Mouse (Mus musculus) hindbrain, postnatal 0 days (tissue): Measurements from ENCODE around the gene Dusp3. TPM values are rescaled to one million over a fixed set of nuclear protein-coding genes. Genes with fewer than 3 reads are reported as not detected.

ENCODE experiments used
- ATAC-seq: fragments of 200-750 bp; cut with Nextera tagmentation; 2 replicates; pipeline ENCODE4 v1.8.0; 2017; ENCODE audit warnings: mild to moderate bottlenecking, moderate TSS enrichment, moderate library complexity
- DNase-seq: peaks from one replicate; pipeline ENCODE4 v3.0.0-alpha.2; 2015; ENCODE audit warnings: low spot score
- H3K27ac ChIP-seq: fragments of 300-500 bp; sonication (generic); 2 replicates; pipeline ENCODE4 v1.5.1; 2014; ENCODE audit warnings: mild to moderate bottlenecking
- H3K27me3 ChIP-seq: fragments of 300-500 bp; sonication (generic); 2 replicates; pipeline ENCODE4 v1.6.1; 2014; ENCODE audit warnings: low read length, mixed read lengths; ENCODE audit not compliant: insufficient read depth
- H3K36me3 ChIP-seq: fragments of 300-500 bp; sonication (generic); 2 replicates; pipeline ENCODE4 v1.6.1; 2014; ENCODE audit warnings: low read length, mixed read lengths; ENCODE audit not compliant: insufficient read depth
- H3K4me1 ChIP-seq: fragments of 300-500 bp; sonication (generic); 2 replicates; pipeline ENCODE4 v1.6.1; 2014; ENCODE audit warnings: antibody characterized with exemption, low read length, mixed read lengths; ENCODE audit not compliant: insufficient read depth
- H3K4me2 ChIP-seq: fragments of 300-500 bp; sonication (generic); 2 replicates; pipeline ENCODE4 v1.6.1; 2014; ENCODE audit warnings: low read depth, mild to moderate bottlenecking, low read length, moderate library complexity, mixed read lengths
- H3K4me3 ChIP-seq: fragments of 300-500 bp; sonication (generic); 2 replicates; pipeline ENCODE4 v1.5.1; 2014; ENCODE audit warnings: low read length
- H3K9ac ChIP-seq: fragments of 300-500 bp; sonication (generic); replicated peaks from 2 replicates; pipeline ENCODE4 v1.6.1; 2014; ENCODE audit warnings: mild to moderate bottlenecking, low read length, moderate library complexity, mixed read lengths
- H3K9me3 ChIP-seq: fragments of 300-500 bp; sonication (generic); 2 replicates; pipeline ENCODE4 v1.6.1; 2016; ENCODE audit warnings: low read length, mixed read lengths
- CTCF ChIP-seq: IDR thresholded peaks from 2 replicates; pipeline ENCODE4 v1.5.1; 2016; ENCODE audit warnings: antibody characterized with exemption, control low read depth, low read depth
- WGBS: fragments of 180-500 bp; shearing (Covaris S2); extraction: QIAGEN DNeasy Blood & Tissue Kit; methylation state at CpG from one replicate; pipeline ENCODE4 v1.1.7; 2014; 5-methylcytosine and 5-hydroxymethylcytosine counted together
- polyA plus RNA-seq: library from polyadenylated mRNA; unstranded; fragments of >200 nt; fragmentation: Nextera tagmentation; extraction: Ambion mirVana; gene quantifications from 2 replicates; pipeline ENCODE4 v1.2.1, GENCODE M21; 2015
- total RNA-seq: library from RNA; depleted of rRNA; stranded (reverse); fragments of >200 nt; gene quantifications from 2 replicates; pipeline ENCODE4 v1.2.3, GENCODE M21; 2014

The Dusp3 gene
- total and polyA plus RNA-seq, 2 experiments from 2014 or later, result 44.7 to 52.0 TPM

DNA sequence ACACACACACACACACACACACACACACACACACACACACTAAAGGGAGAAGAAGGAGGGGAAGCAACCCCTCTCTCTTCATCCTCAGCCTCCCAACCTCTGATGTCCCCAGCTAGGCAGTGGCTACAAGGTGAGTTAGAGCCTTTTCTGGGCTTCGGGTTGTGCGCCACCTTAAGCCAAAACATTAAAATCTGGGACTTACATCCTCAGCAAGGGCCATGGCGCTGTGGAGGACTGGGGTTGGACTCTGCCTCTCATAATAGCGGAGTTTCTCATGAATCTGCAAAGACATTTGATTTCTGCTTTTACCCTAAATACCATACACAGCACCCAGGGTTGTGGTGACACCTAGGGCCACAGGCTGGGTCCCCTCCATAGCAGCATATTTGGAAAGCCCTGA, 38.1 kb upstream of the Dusp3 start:
- no peak for DNase-seq
- Histone ChIP-seq H3K4me1 (peaks cover 4% of the 10 kb centered on the region; the same call in 1 of the 2 replicates), H3K27ac (no peak overlapping the region), H3K9me3 (no peaks in the 10 kb centered on the region), H3K4me2 (peak overlapping the region; percentile 79), H3K36me3 (peaks cover 5% of the 10 kb centered on the region), H3K9ac (no peak overlapping the region; the same call in 1 of the 2 replicates), H3K27me3 (no peaks in the 10 kb centered on the region), H3K4me3 (peak overlapping the region; percentile 68; the same call in 1 of the 2 replicates)
- ATAC-seq, result no peak
- no peak for TF ChIP-seq CTCF
- 83% methylated on average over 4 of the region's 4 CpGs for WGBS

DNA sequence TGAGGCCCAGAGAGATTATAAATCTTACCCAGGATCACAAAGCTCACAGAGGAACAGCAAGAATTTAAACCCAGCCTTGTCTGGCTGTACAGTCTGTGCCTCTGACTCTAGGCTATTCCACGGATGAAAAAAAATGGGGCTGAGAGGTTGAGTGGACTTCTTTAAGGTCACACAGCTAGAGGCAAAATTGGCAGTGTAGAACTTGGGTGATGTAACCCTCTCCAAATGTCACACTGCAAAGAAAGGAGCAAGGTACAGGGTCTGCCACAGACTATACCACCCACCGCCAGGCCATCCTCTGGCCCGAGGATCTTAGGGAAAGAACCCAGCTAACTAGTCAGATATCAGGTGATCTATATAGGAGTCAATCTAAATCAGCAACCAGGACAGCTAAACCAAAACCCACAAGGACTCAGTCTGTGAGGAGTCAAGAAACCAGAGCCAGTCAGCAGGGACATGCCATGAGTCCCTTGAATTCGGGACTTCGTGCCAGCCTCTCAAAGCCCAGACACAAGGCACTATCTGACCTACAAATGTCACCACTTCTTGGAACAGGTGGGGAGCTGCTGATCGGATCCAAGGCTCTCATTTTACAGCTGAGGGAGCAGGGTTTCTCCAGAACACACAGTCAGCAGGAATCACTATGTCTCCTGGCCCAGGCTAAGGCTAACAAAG, 37.4 kb upstream of the Dusp3 start:
- Histone ChIP-seq H3K4me1 (peaks cover 4% of the 10 kb centered on the region; the same call in 1 of the 2 replicates), H3K4me2 (peak overlapping the region; percentile 79), H3K4me3 (no peak overlapping the region), H3K36me3 (peaks cover 5% of the 10 kb centered on the region), H3K27me3 (no peaks in the 10 kb centered on the region), H3K9me3 (no peaks in the 10 kb centered on the region), H3K9ac (no peak overlapping the region), H3K27ac (no peak overlapping the region)
- TF ChIP-seq CTCF, result no peak
- WGBS, result 74% methylated on average over 6 of the region's 6 CpGs
- ATAC-seq (no peak), DNase-seq (no peak)

DNA sequence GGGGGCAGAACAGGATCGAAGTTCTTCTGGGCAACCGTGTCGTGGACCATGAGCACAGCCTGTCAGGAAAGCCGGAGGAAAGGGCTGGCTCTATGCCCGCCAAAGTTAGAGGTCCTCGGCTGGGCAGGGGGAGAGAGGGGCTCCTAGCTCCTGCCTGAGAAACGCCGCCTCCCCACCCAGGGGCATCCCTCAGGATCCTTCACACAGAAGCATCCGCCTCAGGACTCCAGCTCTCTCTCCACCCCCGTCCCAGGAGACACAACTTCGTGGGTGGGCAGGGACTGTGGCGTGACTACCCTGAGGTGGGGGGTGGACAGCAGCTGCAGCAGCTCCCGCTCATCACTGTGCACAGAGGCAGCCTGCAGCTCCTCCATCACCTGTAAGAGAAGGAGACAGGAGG, 36.6 kb upstream of the Dusp3 start:
- H3K36me3 ChIP-seq, result peaks cover 5% of the 10 kb centered on the region
- no peak for TF ChIP-seq CTCF
- H3K27ac ChIP-seq, result no peak overlapping the region
- 64% methylated on average over 13 of the region's 13 CpGs for WGBS
- peaks cover 4% of the 10 kb centered on the region; the same call in 1 of the 2 replicates for H3K4me1 ChIP-seq
- no peak overlapping the region for H3K4me2 ChIP-seq
- DNase-seq, result no peak
- no peak overlapping the region for H3K9ac ChIP-seq
- no peaks in the 10 kb centered on the region for H3K9me3 ChIP-seq
- no peak for ATAC-seq
- no peaks in the 10 kb centered on the region for H3K27me3 ChIP-seq
- no peak overlapping the region for H3K4me3 ChIP-seq

DNA sequence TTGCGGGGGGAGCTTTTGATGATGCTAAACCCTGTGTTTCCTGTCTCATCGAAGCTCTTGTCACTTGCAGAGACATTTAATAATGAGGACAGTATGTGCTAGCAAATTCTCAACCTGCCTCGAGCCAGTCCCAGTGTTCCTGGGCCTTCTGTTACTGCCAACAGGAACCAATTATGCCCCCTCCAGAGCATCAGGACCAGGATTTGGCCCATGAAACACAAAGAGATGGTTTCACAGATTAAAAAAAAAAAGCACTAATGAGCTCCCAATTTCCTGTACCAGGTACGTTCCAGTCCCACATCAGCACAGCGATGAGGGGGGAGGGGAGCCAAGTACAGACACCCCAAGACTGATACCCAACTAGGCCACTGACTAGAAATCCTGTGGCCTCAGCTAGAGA, 34.4 kb upstream of the Dusp3 start:
- WGBS, result 69% methylated on average over 5 of the region's 5 CpGs
- H3K4me3 ChIP-seq, result no peak overlapping the region
- no peak overlapping the region for H3K4me2 ChIP-seq
- no peaks in the 10 kb centered on the region for H3K27me3 ChIP-seq
- H3K4me1 ChIP-seq, result no peaks in the 10 kb centered on the region
- ATAC-seq, result no peak
- TF ChIP-seq CTCF, result no peak
- H3K27ac ChIP-seq, result no peak overlapping the region
- no peaks in the 10 kb centered on the region for H3K9me3 ChIP-seq
- H3K36me3 ChIP-seq, result peaks cover 5% of the 10 kb centered on the region
- no peak overlapping the region for H3K9ac ChIP-seq
- no peak for DNase-seq

DNA sequence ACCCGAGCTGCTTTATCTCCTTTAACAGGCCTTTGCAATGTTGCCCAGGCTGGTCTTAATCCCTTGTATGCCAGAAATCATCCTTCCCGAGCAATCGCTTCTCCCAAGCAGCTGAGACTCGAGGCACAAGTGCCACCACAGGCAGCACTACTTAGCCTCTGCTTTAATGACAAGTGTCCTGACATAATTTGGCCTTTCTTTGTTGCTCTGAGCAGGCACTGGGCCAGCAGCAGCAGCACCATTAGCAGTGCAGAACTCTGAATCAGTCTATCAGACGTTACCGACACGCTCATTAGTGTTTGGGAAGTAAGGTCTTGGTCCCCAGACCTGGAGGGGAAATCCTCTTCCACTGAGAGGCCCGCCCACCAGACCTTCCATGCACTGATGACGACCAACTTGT, 32.9 kb upstream of the Dusp3 start:
- Histone ChIP-seq H3K27ac (no peak overlapping the region), H3K36me3 (peaks cover 5% of the 10 kb centered on the region), H3K4me2 (no peak overlapping the region), H3K27me3 (no peaks in the 10 kb centered on the region), H3K9ac (no peak overlapping the region), H3K9me3 (no peaks in the 10 kb centered on the region), H3K4me3 (no peak overlapping the region), H3K4me1 (no peaks in the 10 kb centered on the region)
- DNase-seq (no peak), ATAC-seq (no peak)
- WGBS, result 46% methylated on average over 9 of the region's 9 CpGs
- TF ChIP-seq CTCF, result no peak

DNA sequence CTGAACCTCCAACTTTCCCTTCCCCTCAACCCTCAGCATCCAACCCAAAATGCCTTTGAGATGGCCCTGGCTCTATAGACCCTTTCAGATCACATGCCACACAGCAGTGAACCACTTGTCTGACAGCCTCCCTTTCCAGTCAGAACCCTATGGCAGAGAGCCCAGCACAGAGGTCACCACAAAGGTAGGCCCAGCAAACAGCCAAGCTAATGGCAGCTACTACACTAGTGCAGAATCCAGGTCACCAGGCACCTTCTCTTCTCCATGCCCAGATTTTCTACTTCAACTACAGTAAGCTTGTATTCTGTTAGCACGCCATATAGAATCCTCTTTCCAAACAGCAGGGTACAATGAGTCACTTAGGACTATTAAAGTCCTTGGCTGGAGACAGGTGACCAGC, 29.3 kb upstream of the Dusp3 start:
- H3K4me3 ChIP-seq, result no peak overlapping the region
- WGBS, result 77% methylated on average over 1 of the region's 1 CpGs
- ATAC-seq (no peak), DNase-seq (no peak)
- H3K9ac ChIP-seq, result no peak overlapping the region
- no peaks in the 10 kb centered on the region for H3K4me1 ChIP-seq
- no peaks in the 10 kb centered on the region for H3K9me3 ChIP-seq
- no peak overlapping the region for H3K4me2 ChIP-seq
- no peaks in the 10 kb centered on the region for H3K27me3 ChIP-seq
- TF ChIP-seq CTCF, result no peak
- no peak overlapping the region for H3K27ac ChIP-seq
- 0 out of 2 replicates have a peak, but pooled peaks cover 4% of the 10 kb centered on the region for H3K36me3 ChIP-seq

DNA sequence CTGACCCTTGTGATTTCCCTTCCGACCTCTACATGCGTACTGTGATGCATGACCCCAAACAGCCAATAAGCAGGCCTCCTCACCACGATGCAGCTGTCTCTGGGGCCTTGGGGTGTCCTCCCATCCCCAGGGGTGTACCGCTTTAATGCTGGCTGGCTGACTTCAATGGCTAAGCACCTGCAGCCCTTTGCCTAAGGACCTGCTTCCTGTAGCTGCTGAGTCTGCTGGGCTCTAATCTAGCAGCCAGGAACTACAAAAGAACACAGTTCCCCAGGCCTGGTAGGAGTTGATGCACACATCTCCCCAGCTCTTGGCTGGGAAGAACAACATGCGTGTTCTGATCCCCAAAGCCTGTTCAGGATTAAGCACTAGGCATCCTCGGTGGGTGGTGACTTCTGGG, 28.7 kb upstream of the Dusp3 start:
- Histone ChIP-seq H3K36me3 (0 out of 2 replicates have a peak, but pooled peaks cover 4% of the 10 kb centered on the region), H3K9me3 (no peaks in the 10 kb centered on the region), H3K4me1 (no peaks in the 10 kb centered on the region), H3K27me3 (no peaks in the 10 kb centered on the region), H3K27ac (no peak overlapping the region), H3K4me2 (no peak overlapping the region), H3K9ac (no peak overlapping the region), H3K4me3 (no peak overlapping the region)
- no peak for TF ChIP-seq CTCF
- ATAC-seq, result no peak
- 53% methylated on average over 6 of the region's 6 CpGs for WGBS
- no peak for DNase-seq
